Mouse (Mus musculus) olfactory bulb, adult 2 months (tissue): ENCODE data around the gene Rfx2. TPM values are rescaled to one million over a fixed set of nuclear protein-coding genes. Genes with fewer than 3 reads are reported as not detected.

Experiments
- H3K27ac ChIP-seq: fragments of 200-500 bp; 2 replicates; pipeline ENCODE4 v1.5.1; 2012; ENCODE audit warnings: low read depth, low read length; ENCODE audit not compliant: insufficient read depth
- H3K4me1 ChIP-seq: fragments of 200-500 bp; 2 replicates; pipeline ENCODE4 v1.6.1; 2012; ENCODE audit warnings: low read length; ENCODE audit not compliant: control insufficient read depth, insufficient read depth
- H3K4me3 ChIP-seq: fragments of 200-500 bp; 2 replicates; pipeline ENCODE4 v1.5.1; 2012; ENCODE audit warnings: mild to moderate bottlenecking, low read depth, low read length, moderate library complexity; ENCODE audit not compliant: insufficient read depth
- CTCF ChIP-seq: fragments of 200-500 bp; IDR thresholded peaks from 2 replicates; pipeline ENCODE4 v1.5.1; 2012; ENCODE audit warnings: low read depth, mild to moderate bottlenecking, low read length, moderate library complexity; ENCODE audit not compliant: insufficient read depth
- POLR2A ChIP-seq: fragments of 200-500 bp; IDR thresholded peaks from 2 replicates; pipeline ENCODE4 v1.6.1; 2012; ENCODE audit warnings: mild to moderate bottlenecking, low read depth, low read length, moderate library complexity; ENCODE audit not compliant: insufficient read depth
- WGBS: fragments of 180-500 bp; shearing (Covaris S2); methylation state at CpG from one replicate; pipeline ENCODE4 v1.1.7; 2018; 5-methylcytosine and 5-hydroxymethylcytosine counted together
- polyA plus RNA-seq: library from polyadenylated mRNA; stranded (reverse); fragments of >200 nt; gene quantifications from 2 replicates; pipeline ENCODE4 v1.2.4, GENCODE M21; 2012; ENCODE audit warnings: low replicate concordance; ENCODE audit not compliant: missing spikeins, insufficient read depth, insufficient read length

Rfx2 gene
- polyA plus RNA-seq, 1 experiment, result not detected

- 77% methylated on average over 15 of the region's 15 CpGs for WGBS
- no peak for TF ChIP-seq POLR2A
- TF ChIP-seq CTCF, result no peak
Measured at GRCm38 (mm10) chr17:56870287-56870953, 39.6 kb upstream of the Rfx2 start.

GRCm38 (mm10) chr17:56869481-56869977 is 38.7 kb upstream of the Rfx2 start:
- Histone ChIP-seq H3K4me1 (no peaks in the 10 kb centered on the region), H3K4me3 (no peak overlapping the region), H3K27ac (no peak overlapping the region)
- TF ChIP-seq POLR2A (no peak), CTCF (no peak)
- WGBS, result 60% methylated on average over 9 of the region's 9 CpGs

More at GRCm38 (mm10) chr17:56870287-56870953, 39.6 kb upstream of the Rfx2 start:
- H3K4me1 ChIP-seq, result no peaks in the 10 kb centered on the region
- no peak overlapping the region for H3K4me3 ChIP-seq
- no peak overlapping the region for H3K27ac ChIP-seq

GRCm38 (mm10) chr17:56866071-56866470 is 35.3 kb upstream of the Rfx2 start:
- WGBS, result 72% methylated on average over 7 of the region's 7 CpGs
- no peaks in the 10 kb centered on the region for H3K4me1 ChIP-seq
- no peak overlapping the region for H3K4me3 ChIP-seq
- no peak for TF ChIP-seq CTCF
- TF ChIP-seq POLR2A, result no peak
- H3K27ac ChIP-seq, result no peak overlapping the region

GRCm38 (mm10) chr17:56861197-56861596 is 30.4 kb upstream of the Rfx2 start:
- H3K4me1 ChIP-seq, result no peaks in the 10 kb centered on the region
- no peak for TF ChIP-seq POLR2A
- TF ChIP-seq CTCF, result no peak
- 72% methylated on average over 3 of the region's 3 CpGs for WGBS
- H3K27ac ChIP-seq, result no peak overlapping the region
- no peak overlapping the region for H3K4me3 ChIP-seq

- 28% methylated on average over 7 of the region's 7 CpGs for WGBS
- Histone ChIP-seq H3K4me1 (no peaks in the 10 kb centered on the region), H3K27ac (no peak overlapping the region), H3K4me3 (no peak overlapping the region)
- TF ChIP-seq POLR2A (no peak), CTCF (no peak)
Measured at GRCm38 (mm10) chr17:56858922-56859321, 28.1 kb upstream of the Rfx2 start.

GRCm38 (mm10) chr17:56858216-56858615 is 27.4 kb upstream of the Rfx2 start:
- H3K27ac ChIP-seq, result no peak overlapping the region
- WGBS, result 54% methylated on average over 4 of the region's 4 CpGs
- no peak overlapping the region for H3K4me3 ChIP-seq
- no peaks in the 10 kb centered on the region for H3K4me1 ChIP-seq
- TF ChIP-seq POLR2A (no peak), CTCF (no peak)

GRCm38 (mm10) chr17:56855421-56855820 is 24.6 kb upstream of the Rfx2 start:
- 94% methylated on average over 3 of the region's 3 CpGs for WGBS
- H3K4me3 ChIP-seq, result no peak overlapping the region
- no peaks in the 10 kb centered on the region for H3K4me1 ChIP-seq
- no peak for TF ChIP-seq CTCF
- TF ChIP-seq POLR2A, result no peak
- no peak overlapping the region for H3K27ac ChIP-seq

GRCm38 (mm10) chr17:56851167-56851566 is 20.4 kb upstream of the Rfx2 start:
- H3K4me1 ChIP-seq, result no peaks in the 10 kb centered on the region
- no peak overlapping the region for H3K4me3 ChIP-seq
- WGBS, result 69% methylated on average over 3 of the region's 3 CpGs
- H3K27ac ChIP-seq, result no peak overlapping the region
- TF ChIP-seq CTCF (no peak), POLR2A (no peak)

- Histone ChIP-seq H3K4me3 (no peak overlapping the region), H3K4me1 (no peaks in the 10 kb centered on the region), H3K27ac (no peak overlapping the region)
- 91% methylated on average over 13 of the region's 13 CpGs for WGBS
- TF ChIP-seq POLR2A (no peak), CTCF (no peak)
Measured at GRCm38 (mm10) chr17:56849710-56850109, 18.9 kb upstream of the Rfx2 start.

- H3K4me3 ChIP-seq, result no peak overlapping the region
- H3K4me1 ChIP-seq, result no peaks in the 10 kb centered on the region
- no peak overlapping the region for H3K27ac ChIP-seq
- no peak for TF ChIP-seq CTCF
- no peak for TF ChIP-seq POLR2A
- 88% methylated on average over 5 of the region's 5 CpGs for WGBS
Measured at GRCm38 (mm10) chr17:56848785-56849184, 18.0 kb upstream of the Rfx2 start.
